Mouse (Mus musculus) kidney, postnatal 0 days (tissue): ENCODE data around the gene Pard3. TPM values are rescaled to one million over a fixed set of nuclear protein-coding genes. Genes with fewer than 3 reads are reported as not detected.

Experiments used
- ATAC-seq: fragments of 200-750 bp; cut with Nextera tagmentation; replicated peaks from 2 replicates; pipeline ENCODE4 v1.8.0; 2017; ENCODE audit warnings: low read depth, moderate number of reproducible peaks, moderate TSS enrichment, moderate library complexity; ENCODE audit not compliant: low FRiP score
- DNase-seq: peaks from one replicate; pipeline ENCODE4 v3.0.0-alpha.2; 2016; ENCODE audit warnings: low spot score
- H3K27ac ChIP-seq: fragments of 300-500 bp; sonication (generic); 2 replicates; pipeline ENCODE4 v1.5.1; 2014; ENCODE audit warnings: mild to moderate bottlenecking
- H3K27me3 ChIP-seq: fragments of 300-500 bp; sonication (generic); 2 replicates; pipeline ENCODE4 v1.6.1; 2014; ENCODE audit warnings: low read length, mixed read lengths; ENCODE audit not compliant: insufficient read depth
- H3K36me3 ChIP-seq: fragments of 300-500 bp; sonication (generic); 2 replicates; pipeline ENCODE4 v1.6.1; 2014; ENCODE audit warnings: low read length, mixed read lengths; ENCODE audit not compliant: insufficient read depth
- H3K4me1 ChIP-seq: fragments of 300-500 bp; sonication (generic); replicated peaks from 2 replicates; pipeline ENCODE4 v1.6.1; 2014; ENCODE audit warnings: antibody characterized with exemption, low read length, mixed read lengths; ENCODE audit not compliant: insufficient read depth
- H3K4me2 ChIP-seq: fragments of 300-500 bp; sonication (generic); 2 replicates; pipeline ENCODE4 v1.6.1; 2014; ENCODE audit warnings: mild to moderate bottlenecking, low read length, moderate library complexity, mixed read lengths
- H3K4me3 ChIP-seq: fragments of 300-500 bp; sonication (generic); replicated peaks from 2 replicates; pipeline ENCODE4 v1.5.1; 2014; ENCODE audit warnings: low read depth, low read length
- H3K9ac ChIP-seq: fragments of 300-500 bp; sonication (generic); 2 replicates; pipeline ENCODE4 v1.6.1; 2014; ENCODE audit warnings: low read depth, low read length
- H3K9me3 ChIP-seq: fragments of 300-500 bp; sonication (generic); replicated peaks from 2 replicates; pipeline ENCODE4 v1.6.1; 2016; ENCODE audit warnings: low read length, inconsistent platforms, mixed read lengths
- CTCF ChIP-seq: IDR thresholded peaks from 2 replicates; pipeline ENCODE4 v1.5.1; 2016; ENCODE audit warnings: antibody characterized with exemption, low read depth, mild to moderate bottlenecking, moderate library complexity
- WGBS: fragments of 180-500 bp; shearing (Covaris S2); extraction: QIAGEN DNeasy Blood & Tissue Kit; methylation state at CpG from one replicate; pipeline ENCODE4 v1.1.7; 2014; 5-methylcytosine and 5-hydroxymethylcytosine counted together
- polyA plus RNA-seq: library from polyadenylated mRNA; unstranded; fragments of >200 nt; fragmentation: Nextera tagmentation; extraction: Ambion mirVana; gene quantifications from 2 replicates; pipeline ENCODE4 v1.2.1, GENCODE M21; 2015

Pard3 gene
- polyA plus RNA-seq, 1 experiment from 2014 or later, result 23.1 TPM

GRCm38 (mm10) chr8:127151706-127152105 lies 88.0 kb downstream of the Pard3 start:
- DNase-seq (no peak), ATAC-seq (no peak)
- no peak overlapping the region for H3K27ac ChIP-seq
- no peaks in the 10 kb centered on the region for H3K36me3 ChIP-seq
- no peaks in the 10 kb centered on the region for H3K9me3 ChIP-seq
- no peak overlapping the region for H3K4me2 ChIP-seq
- H3K9ac ChIP-seq, result no peak overlapping the region
- no peak for TF ChIP-seq CTCF
- 55% methylated on average over 3 of the region's 3 CpGs for WGBS
- 0 out of 2 replicates have a peak, but pooled peaks cover under 1% of the 10 kb centered on the region for H3K4me1 ChIP-seq
- no peak overlapping the region for H3K4me3 ChIP-seq
- no peaks in the 10 kb centered on the region for H3K27me3 ChIP-seq

GRCm38 (mm10) chr8:127157087-127157486 lies 93.4 kb downstream of the Pard3 start:
- H3K9me3 ChIP-seq, result no peaks in the 10 kb centered on the region
- H3K27ac ChIP-seq, result no peak overlapping the region
- H3K4me2 ChIP-seq, result no peak overlapping the region
- ATAC-seq, result no peak
- WGBS, result 49% methylated on average over 8 of the region's 8 CpGs
- H3K9ac ChIP-seq, result no peak overlapping the region
- H3K27me3 ChIP-seq, result no peaks in the 10 kb centered on the region
- H3K36me3 ChIP-seq, result no peaks in the 10 kb centered on the region
- peak; percentile 54 for DNase-seq
- TF ChIP-seq CTCF, result no peak
- H3K4me3 ChIP-seq, result no peak overlapping the region
- H3K4me1 ChIP-seq, result 0 out of 2 replicates have a peak, but pooled peaks cover 4% of the 10 kb centered on the region

GRCm38 (mm10) chr8:127159421-127159966 lies 95.8 kb downstream of the Pard3 start:
- H3K4me2 ChIP-seq, result no peak overlapping the region
- 67% methylated on average over 3 of the region's 3 CpGs for WGBS
- TF ChIP-seq CTCF, result no peak

GRCm38 (mm10) chr8:127161854-127162253 lies 98.2 kb downstream of the Pard3 start:
- no peak overlapping the region for H3K27ac ChIP-seq
- 0 out of 2 replicates have a peak, but pooled peaks cover 4% of the 10 kb centered on the region for H3K4me1 ChIP-seq
- ATAC-seq (no peak), DNase-seq (no peak)
- no peak overlapping the region for H3K4me3 ChIP-seq
- H3K9me3 ChIP-seq, result no peaks in the 10 kb centered on the region
- no peaks in the 10 kb centered on the region for H3K27me3 ChIP-seq
- 71% methylated on average over 7 of the region's 7 CpGs for WGBS
- TF ChIP-seq CTCF, result no peak
- H3K36me3 ChIP-seq, result 0 out of 2 replicates have a peak, but pooled peaks cover 2% of the 10 kb centered on the region
- H3K4me2 ChIP-seq, result no peak overlapping the region
- no peak overlapping the region for H3K9ac ChIP-seq

More at GRCm38 (mm10) chr8:127159421-127159966, 95.8 kb downstream of the Pard3 start:
- no peaks in the 10 kb centered on the region for H3K9me3 ChIP-seq
- H3K4me3 ChIP-seq, result no peak overlapping the region
- H3K27ac ChIP-seq, result no peak overlapping the region
- H3K36me3 ChIP-seq, result 0 out of 2 replicates have a peak, but pooled peaks cover 2% of the 10 kb centered on the region
- H3K4me1 ChIP-seq, result 0 out of 2 replicates have a peak, but pooled peaks cover 4% of the 10 kb centered on the region
- no peaks in the 10 kb centered on the region for H3K27me3 ChIP-seq
- DNase-seq (no peak), ATAC-seq (no peak)
- H3K9ac ChIP-seq, result no peak overlapping the region

- Histone ChIP-seq H3K4me2 (no peak overlapping the region), H3K36me3 (0 out of 2 replicates have a peak, but pooled peaks cover 2% of the 10 kb centered on the region), H3K4me3 (no peak overlapping the region), H3K4me1 (no peaks in the 10 kb centered on the region), H3K27ac (no peak overlapping the region), H3K9ac (no peak overlapping the region), H3K27me3 (no peaks in the 10 kb centered on the region), H3K9me3 (no peaks in the 10 kb centered on the region)
- no peak for TF ChIP-seq CTCF
- WGBS, result 76% methylated on average over 1 of the region's 1 CpGs
- no peak for DNase-seq
- ATAC-seq, result no peak
Measured at GRCm38 (mm10) chr8:127162821-127163220, 99.1 kb downstream of the Pard3 start.

- Histone ChIP-seq H3K27ac (no peak overlapping the region), H3K4me3 (no peak overlapping the region), H3K36me3 (0 out of 2 replicates have a peak, but pooled peaks cover 2% of the 10 kb centered on the region), H3K27me3 (no peaks in the 10 kb centered on the region), H3K4me1 (peaks cover 5% of the 10 kb centered on the region; the same call in 1 of the 2 replicates), H3K9ac (no peak overlapping the region), H3K4me2 (no peak overlapping the region), H3K9me3 (no peaks in the 10 kb centered on the region)
- no peak for DNase-seq
- no peak for TF ChIP-seq CTCF
- 89% methylated on average over 12 of the region's 12 CpGs for WGBS
- no peak for ATAC-seq
Measured at GRCm38 (mm10) chr8:127164326-127165280, 100.9 kb downstream of the Pard3 start.
